Mouse (Mus musculus): ENCODE measurements around the gene Lsr.

- TF ChIP-seq CTCF (IDR thresholded peaks at IDR 0.05; ENCODE audit: insufficient read depth, low read depth, low read length), result no peak
- TF ChIP-seq POLR2A (IDR thresholded peaks at IDR 0.05; ENCODE audit: insufficient read depth, low read depth, low read length), result no peak
Measured at GRCm38 (mm10) chr7:30988519-30989162, 15.4 kb upstream of the Lsr start.

Data from olfactory bulb, adult 2 months (tissue).